Mouse (Mus musculus): Measurements from ENCODE around the gene Itgb5.

GRCm38 (mm10) chr16:33896801-33897200 lies 67.3 kb downstream of the Itgb5 start:
- TF ChIP-seq CTCF (IDR thresholded peaks at IDR 0.05; ENCODE audit: low read depth) (no peak), EP300 (IDR thresholded peaks at IDR 0.05; ENCODE audit: low read depth) (no peak)

Data from liver, embryonic 14.5 days (tissue).